30 mouse cellular contexts compared by ENCODE assay signal in the genomic region with DNA sequence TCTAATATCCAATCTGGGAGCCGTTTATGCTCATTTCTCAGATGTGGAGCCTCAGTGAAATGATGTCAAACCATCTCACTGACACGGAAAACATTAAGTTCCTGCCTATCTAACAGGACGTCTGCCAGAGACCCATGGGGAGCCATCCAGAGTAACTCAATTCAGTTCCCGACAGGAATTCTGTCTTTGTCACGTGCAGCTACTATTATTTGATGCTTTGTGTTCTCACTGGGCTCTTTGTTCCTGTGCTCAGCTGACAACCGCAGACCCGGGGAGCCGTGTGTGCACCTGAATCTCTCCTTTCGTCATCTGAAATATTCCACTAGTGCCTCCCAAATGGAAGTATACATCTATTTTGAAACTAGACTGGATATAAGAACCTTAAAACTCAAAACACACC.
A peak's percentile ranks its signal among the peaks of the same experiment; 100 is the strongest.
DNase-seq lines count a peak whose midpoint lies in the region; ATAC-seq and TF ChIP-seq lines count a peak whose summit lies in the region.
"Had no signal": no experiment of that assay in that cellular context is flagged by ENCODE, and none has a peak within 500 bp of the region (broad histone marks: within the 10 kb centered on the region; RNA-seq: fewer than 3 reads in every experiment).

No protein-coding gene starts in this region.

- H3K9ac ChIP-seq in hindbrain, embryonic 13.5 days: no peak overlapping the region
- no peak overlapping the region for H3K9ac ChIP-seq in hindbrain, embryonic 11.5 days (ENCODE audit: low read depth, low read length)
- no peak overlapping the region for H3K9ac ChIP-seq in midbrain, embryonic 16.5 days (ENCODE audit: low read depth, low read length)
- H3K9ac ChIP-seq in midbrain, embryonic 13.5 days (replicated peaks): no peak overlapping the region
- H3K9ac ChIP-seq: forebrain, embryonic 13.5 days; heart, embryonic 13.5 days; liver, embryonic 14.5 days; neural tube, embryonic 12.5 days had no signal

- no peaks in the 10 kb centered on the region for H3K27me3 ChIP-seq in hindbrain, embryonic 13.5 days
- H3K27me3 ChIP-seq in hindbrain, embryonic 11.5 days (ENCODE audit: control insufficient read depth, insufficient read depth, low read length): no peaks in the 10 kb centered on the region
- H3K27me3 ChIP-seq in midbrain, embryonic 16.5 days (ENCODE audit: control insufficient read depth, insufficient read depth, low read depth, low read length): no peaks in the 10 kb centered on the region
- H3K27me3 ChIP-seq in midbrain, embryonic 13.5 days: peaks cover 3% of the 10 kb centered on the region; the same call in 1 of the 2 replicates
- H3K27me3 ChIP-seq: forebrain, embryonic 13.5 days; heart, embryonic 13.5 days; neural tube, embryonic 12.5 days had no signal

- no peak for DNase-seq in hindbrain, embryonic 11.5 days (ENCODE audit: low spot score)
- peak; percentile 51 for DNase-seq in brain, embryonic 14.5 days (ENCODE audit: low read depth)
- DNase-seq in adrenal gland, adult 8-10 months: no peak
- DNase-seq: adrenal gland, postnatal 10 days; B cell, adult 2 months; cerebellum, adult 11-12 months; cerebellum, adult 9-11 months; gastrocnemius, postnatal 10 days; heart, postnatal 10 days; kidney, adult 11 months; kidney, postnatal 14 days; liver; lung, adult 2 months; lung, postnatal 10 days; right cerebral cortex, postnatal 25 days; spleen, adult 18-20 months; thymus, adult 18-20 months; thymus, postnatal 25 days had no signal

- H3K27ac ChIP-seq in hindbrain, embryonic 13.5 days: no peak overlapping the region
- H3K27ac ChIP-seq in hindbrain, embryonic 11.5 days (ENCODE audit: low read depth, low read length): no peak overlapping the region
- H3K27ac ChIP-seq in midbrain, embryonic 16.5 days (ENCODE audit: low read length): no peak overlapping the region
- H3K27ac ChIP-seq in midbrain, embryonic 13.5 days: no peak overlapping the region
- H3K27ac ChIP-seq: forebrain, embryonic 13.5 days; heart, embryonic 13.5 days; liver, embryonic 14.5 days; macrophage; neural tube, embryonic 12.5 days; stomach, postnatal 0 days had no signal

- TF ChIP-seq POLR2A in brain, embryonic 14.5 days (IDR thresholded peaks at IDR 0.05; ENCODE audit: borderline replicate concordance, extremely low read depth, insufficient read depth, insufficient read length, poor library complexity, severe bottlenecking): no peak

- no peak for TF ChIP-seq CTCF in brain, embryonic 14.5 days (IDR thresholded peaks at IDR 0.05; ENCODE audit: borderline replicate concordance, extremely low read depth, insufficient read depth, insufficient read length)

- no peaks in the 10 kb centered on the region for H3K36me3 ChIP-seq in hindbrain, embryonic 13.5 days
- no peaks in the 10 kb centered on the region for H3K36me3 ChIP-seq in hindbrain, embryonic 11.5 days (ENCODE audit: control insufficient read depth, insufficient read depth, low read length)
- no peaks in the 10 kb centered on the region for H3K36me3 ChIP-seq in midbrain, embryonic 16.5 days (ENCODE audit: control insufficient read depth, insufficient read depth, low read length)
- no peaks in the 10 kb centered on the region for H3K36me3 ChIP-seq in midbrain, embryonic 13.5 days
- H3K36me3 ChIP-seq: heart, embryonic 13.5 days; neural tube, embryonic 12.5 days had no signal

- ATAC-seq in hindbrain, embryonic 13.5 days (ENCODE audit: low FRiP score): 0 out of 2 replicates have a peak, but pooled peaks have one; percentile 54
- no peak for ATAC-seq in hindbrain, embryonic 11.5 days (ENCODE audit: low FRiP score)
- ATAC-seq in midbrain, embryonic 16.5 days: no peak
- ATAC-seq in midbrain, embryonic 13.5 days: no peak
- ATAC-seq in frontal cortex, adult (ENCODE audit: low TSS enrichment): no peak
- ATAC-seq: forebrain, embryonic 13.5 days; inflammation-experienced regulatory T-cells, adult 6 months had no signal

- no peak overlapping the region for H3K4me3 ChIP-seq in hindbrain, embryonic 13.5 days
- H3K4me3 ChIP-seq in hindbrain, embryonic 11.5 days (ENCODE audit: low read depth, low read length): no peak overlapping the region
- no peak overlapping the region for H3K4me3 ChIP-seq in midbrain, embryonic 16.5 days (ENCODE audit: low read depth, low read length)
- no peak overlapping the region for H3K4me3 ChIP-seq in midbrain, embryonic 13.5 days (replicated peaks)
- H3K4me3 ChIP-seq: erythroblast, embryonic 14.5 days; forebrain, embryonic 13.5 days; heart, embryonic 13.5 days; neural tube, embryonic 12.5 days had no signal

- H3K4me2 ChIP-seq in hindbrain, embryonic 13.5 days: no peak overlapping the region
- no peak overlapping the region for H3K4me2 ChIP-seq in hindbrain, embryonic 11.5 days (replicated peaks; ENCODE audit: low read depth, low read length)
- peak overlapping the region; percentile 20; the same call in 1 of the 2 replicates for H3K4me2 ChIP-seq in midbrain, embryonic 16.5 days (ENCODE audit: low read length)
- H3K4me2 ChIP-seq in midbrain, embryonic 13.5 days (replicated peaks): no peak overlapping the region
- H3K4me2 ChIP-seq: forebrain, embryonic 13.5 days; heart, embryonic 13.5 days; neural tube, embryonic 12.5 days had no signal

- WGBS in hindbrain, embryonic 13.5 days: 39% methylated on average over 9 of the region's 9 CpGs
- WGBS in hindbrain, embryonic 11.5 days: 51% methylated on average over 9 of the region's 9 CpGs
- WGBS in midbrain, embryonic 16.5 days: 28% methylated on average over 9 of the region's 9 CpGs
- WGBS in midbrain, embryonic 13.5 days: 38% methylated on average over 9 of the region's 9 CpGs

- no peaks in the 10 kb centered on the region; the same call in 1 of the 2 replicates for H3K4me1 ChIP-seq in hindbrain, embryonic 13.5 days (replicated peaks)
- H3K4me1 ChIP-seq in hindbrain, embryonic 11.5 days (replicated peaks; ENCODE audit: control insufficient read depth, insufficient read depth, low read length): no peaks in the 10 kb centered on the region
- 0 out of 2 replicates have a peak, but pooled peaks cover 2% of the 10 kb centered on the region for H3K4me1 ChIP-seq in midbrain, embryonic 16.5 days (ENCODE audit: control insufficient read depth, insufficient read depth, low read length)
- H3K4me1 ChIP-seq in midbrain, embryonic 13.5 days (replicated peaks): peaks cover 3% of the 10 kb centered on the region; the same call in 1 of the 2 replicates
- H3K4me1 ChIP-seq: heart, embryonic 13.5 days; neural tube, embryonic 12.5 days had no signal

- no peaks in the 10 kb centered on the region for H3K9me3 ChIP-seq in hindbrain, embryonic 13.5 days
- no peaks in the 10 kb centered on the region for H3K9me3 ChIP-seq in hindbrain, embryonic 11.5 days (ENCODE audit: control insufficient read depth, low read length)
- H3K9me3 ChIP-seq in midbrain, embryonic 16.5 days (replicated peaks; ENCODE audit: control insufficient read depth, low read length, poor library complexity, severe bottlenecking): no peaks in the 10 kb centered on the region
- H3K9me3 ChIP-seq in midbrain, embryonic 13.5 days: no peaks in the 10 kb centered on the region
- H3K9me3 ChIP-seq: forebrain, embryonic 13.5 days; heart, embryonic 13.5 days; neural tube, embryonic 12.5 days had no signal
